Mouse (Mus musculus): ENCODE data around the gene Elp5.
A peak's percentile ranks its signal among the peaks of the same experiment; 100 is the strongest.

The Elp5 gene

DNA sequence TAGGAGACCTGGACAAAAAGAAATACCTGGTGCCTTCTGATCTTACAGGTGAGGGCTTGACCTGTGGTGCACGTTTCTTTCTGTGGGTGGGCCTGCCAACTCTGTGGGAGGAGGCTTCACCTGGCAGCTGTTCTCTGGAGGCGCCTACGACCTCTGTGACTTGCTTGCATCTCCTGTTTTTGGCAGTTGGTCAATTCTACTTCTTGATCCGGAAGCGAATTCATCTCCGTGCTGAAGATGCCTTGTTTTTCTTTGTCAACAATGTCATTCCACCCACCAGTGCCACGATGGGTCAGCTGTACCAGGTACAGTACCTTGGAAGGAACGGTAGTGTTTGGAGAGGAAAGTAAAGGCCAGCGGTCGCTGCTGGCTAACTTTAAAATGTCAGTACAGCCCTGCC, 10.1 kb upstream of the Elp5 start:
- DNase-seq (ENCODE audit: low spot score in 2 of 2), result no peak

DNA sequence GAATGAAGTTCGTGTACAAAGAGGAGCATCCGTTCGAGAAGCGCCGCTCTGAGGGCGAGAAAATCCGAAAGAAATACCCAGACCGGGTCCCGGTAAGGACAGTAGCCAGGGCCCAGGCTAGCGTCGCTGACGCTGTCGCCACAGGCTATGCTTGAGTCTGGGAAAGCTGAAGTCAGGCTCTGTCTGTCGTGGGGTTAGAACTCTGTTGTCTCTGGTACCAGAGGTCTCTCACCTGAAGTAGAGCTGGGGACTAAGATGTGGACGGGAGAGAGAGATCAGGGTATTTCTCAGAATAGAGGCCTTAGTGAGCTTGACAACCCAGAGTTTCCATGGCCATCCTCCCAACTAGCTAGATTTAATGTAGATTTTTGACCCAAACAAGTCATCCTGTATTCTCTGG, 9.4 kb upstream of the Elp5 start:
- DNase-seq (ENCODE audit: low spot score in 2 of 2), result no peak

GRCm38 (mm10) chr11:69990850-69991691, 8.8 kb upstream of the Elp5 start, which contains the start of gene Gabarap:
TSS of gene Gabarap (plus strand) at chr11:69991143.
- peak; percentile 96 to 97 for DNase-seq (ENCODE audit: low spot score in 2 of 2)

- no peak for DNase-seq (ENCODE audit: low spot score in 2 of 2)
Observed at GRCm38 (mm10) chr11:69989949-69990348, 7.6 kb upstream of the Elp5 start.

DNA sequence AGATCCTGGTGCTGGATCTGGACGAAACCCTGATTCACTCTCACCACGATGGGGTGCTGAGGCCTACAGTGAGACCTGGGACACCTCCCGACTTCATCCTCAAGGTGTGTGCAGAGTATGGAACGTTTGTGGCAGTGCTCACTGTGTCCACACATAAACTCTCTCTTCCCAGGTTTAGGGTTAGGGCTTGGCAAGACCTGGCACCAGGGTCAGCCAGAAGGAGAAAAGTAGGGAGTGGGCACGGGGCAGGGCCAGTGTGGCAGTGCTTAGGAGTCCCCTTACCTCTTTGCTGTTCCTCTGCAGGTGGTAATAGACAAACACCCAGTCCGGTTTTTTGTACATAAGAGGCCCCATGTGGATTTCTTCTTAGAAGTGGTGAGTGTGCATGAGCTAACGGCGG, 2.1 kb upstream of the Elp5 start:
- no peak for DNase-seq (ENCODE audit: low spot score in 2 of 2)

DNA sequence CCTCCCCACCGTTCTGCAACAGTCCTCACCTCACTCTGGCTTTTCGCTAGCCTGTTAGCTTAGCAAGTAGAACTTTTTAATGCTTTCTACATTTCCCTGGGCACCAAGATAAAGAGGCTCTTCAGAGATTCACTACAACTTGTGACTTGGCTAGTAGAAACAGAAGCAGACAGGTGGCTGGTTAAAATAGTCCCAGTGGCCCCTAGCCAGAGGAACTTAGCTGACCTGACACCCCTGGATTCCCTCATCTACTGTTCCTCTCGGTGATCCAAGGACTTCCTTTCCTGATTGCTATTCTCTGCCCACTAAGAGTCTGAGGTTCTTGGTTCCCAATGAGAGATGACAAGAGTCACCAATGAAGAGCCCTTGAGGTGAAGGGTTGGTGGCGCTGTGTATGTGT, 1.1 kb upstream of the Elp5 start:
- DNase-seq (ENCODE audit: low spot score in 2 of 2), result no peak

DNA sequence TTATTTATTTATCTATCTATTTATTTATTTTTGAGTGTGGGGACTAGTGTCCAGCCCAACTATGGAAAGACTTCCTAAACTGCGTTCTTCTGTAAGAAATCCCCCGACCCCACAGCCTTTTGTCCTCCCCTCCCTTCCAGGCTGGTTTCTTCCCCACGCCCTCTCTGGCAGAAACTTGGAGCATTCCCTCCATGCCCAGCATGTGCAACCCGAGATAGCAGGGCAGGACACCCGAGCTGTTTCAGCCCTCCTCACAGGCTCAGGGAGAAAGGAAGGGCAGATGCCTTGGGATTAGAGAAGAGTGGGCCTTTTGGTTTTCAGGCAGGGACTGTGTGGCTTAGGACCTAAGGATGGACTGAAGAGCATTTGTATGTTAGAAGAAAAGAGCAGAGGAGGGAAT, 560 bp upstream of the Elp5 start:
- no peak for DNase-seq (ENCODE audit: low spot score in 2 of 2)

DNA sequence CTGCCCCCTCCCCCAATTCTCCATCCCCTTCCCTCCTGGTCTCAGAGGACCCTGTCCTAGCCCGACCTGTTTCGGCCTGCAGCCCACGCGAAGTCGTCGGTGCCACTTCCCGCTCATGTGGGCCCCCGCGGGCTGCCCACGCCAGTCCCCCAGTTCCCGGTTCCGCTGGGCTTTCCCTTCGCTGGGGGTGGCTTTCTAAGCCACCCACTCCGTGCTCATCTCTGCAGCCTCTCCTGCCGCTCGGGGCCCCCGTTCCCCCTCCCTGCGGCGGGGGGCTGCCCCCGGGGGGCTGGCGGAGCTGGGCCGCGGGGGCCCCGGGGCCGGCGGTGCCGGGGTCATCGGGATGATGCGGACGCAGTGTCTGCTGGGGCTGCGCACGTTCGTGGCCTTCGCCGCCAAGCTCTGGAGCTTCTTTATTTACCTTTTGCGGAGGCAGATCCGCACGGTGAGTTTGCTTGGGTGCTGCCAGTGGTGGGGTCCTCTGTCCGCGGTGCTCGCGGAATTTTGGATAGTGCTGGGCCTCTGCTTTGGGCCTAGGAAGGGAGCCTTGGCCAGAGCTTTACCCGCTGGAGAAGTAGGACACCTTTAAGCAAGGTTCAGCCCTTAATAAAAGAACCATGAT, 1.1 kb downstream of the Elp5 start, which contains the start of gene Ctdnep1:
Ctdnep1 (plus strand) TSS at position 16 of the 622 bp plus-strand sequence.
- no peak for DNase-seq (ENCODE audit: low spot score in 2 of 2)

DNA sequence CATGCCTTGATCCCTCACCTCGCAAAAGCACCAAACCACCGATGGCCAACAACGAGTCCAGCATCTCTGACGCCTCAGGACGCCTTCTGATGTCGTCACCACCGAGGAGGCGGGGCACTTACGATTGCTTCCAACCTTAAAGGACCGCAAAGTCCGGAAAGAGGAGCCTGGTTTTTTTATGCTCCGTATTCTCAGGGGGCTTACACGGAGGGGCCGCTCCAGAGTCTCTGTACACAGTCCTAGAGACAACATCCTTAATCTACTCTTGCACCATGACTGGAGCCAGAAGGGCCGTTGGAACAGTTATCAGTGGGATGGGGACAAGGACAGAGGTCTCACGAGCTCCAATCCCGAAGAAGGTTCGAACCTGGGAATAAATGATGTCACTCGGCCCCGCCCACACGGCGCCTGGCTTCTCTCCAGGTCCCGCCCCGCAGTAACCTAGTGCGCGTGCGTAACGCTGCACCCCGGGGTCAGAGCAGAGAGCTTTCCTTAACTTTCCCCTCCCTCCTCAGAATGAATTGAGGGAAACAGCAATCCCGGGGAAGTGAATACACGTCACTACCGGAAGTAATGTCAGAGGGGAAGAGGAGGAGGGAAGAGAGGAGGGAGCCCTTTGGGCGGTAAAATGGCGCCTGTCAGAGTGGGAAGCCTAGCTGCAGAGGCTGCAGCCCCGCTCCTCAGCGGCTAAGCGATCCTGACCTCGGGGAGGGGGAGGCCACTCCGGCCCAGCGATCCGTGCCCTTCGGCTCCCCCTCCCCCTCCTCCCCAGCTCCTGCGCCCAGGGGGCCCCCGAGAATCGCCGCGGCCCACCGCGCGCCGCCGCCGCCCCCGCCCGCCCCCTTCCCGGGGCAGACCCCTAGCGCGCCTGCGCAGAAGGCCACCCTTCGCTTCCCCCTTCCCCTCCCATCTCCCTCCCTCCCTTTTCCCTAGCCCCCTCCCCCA, 1.8 kb downstream of the Elp5 start:
- peak; percentile 98 to 99 for DNase-seq (ENCODE audit: low spot score in 2 of 2)

GRCm38 (mm10) chr11:69979827-69980195, 2.5 kb downstream of the Elp5 start:
- no peak for DNase-seq (ENCODE audit: low spot score in 2 of 2)

- DNase-seq (ENCODE audit: low spot score in 2 of 2), result no peak
Observed at GRCm38 (mm10) chr11:69976271-69976670, 6.0 kb downstream of the Elp5 start.

GRCm38 (mm10) chr11:69974907-69975306, 7.4 kb downstream of the Elp5 start:
- no peak for DNase-seq (ENCODE audit: low spot score in 2 of 2)

GRCm38 (mm10) chr11:69970775-69971174, 11.5 kb downstream of the Elp5 start:
- DNase-seq (ENCODE audit: low spot score in 2 of 2), result no peak

GRCm38 (mm10) chr11:69970222-69970621, 12.1 kb downstream of the Elp5 start:
- no peak for DNase-seq (ENCODE audit: low spot score in 2 of 2)

GRCm38 (mm10) chr11:69968793-69969192, 13.5 kb downstream of the Elp5 start:
- DNase-seq (ENCODE audit: low spot score in 2 of 2), result no peak

- DNase-seq (ENCODE audit: low spot score in 2 of 2), result no peak
Observed at GRCm38 (mm10) chr11:69966860-69967517, 15.3 kb downstream of the Elp5 start.

- no peak for DNase-seq (ENCODE audit: low spot score in 2 of 2)
Observed at GRCm38 (mm10) chr11:69966006-69966859, 16.1 kb downstream of the Elp5 start.

GRCm38 (mm10) chr11:69965271-69966005, 16.9 kb downstream of the Elp5 start:
- DNase-seq (ENCODE audit: low spot score in 2 of 2), result no peak

- no peak for DNase-seq (ENCODE audit: low spot score in 2 of 2)
Observed at GRCm38 (mm10) chr11:69964650-69965270, 17.6 kb downstream of the Elp5 start, which contains the start of gene Cldn7. TSS of gene Cldn7 (plus strand) at chr11:69964779.
